Mouse (Mus musculus) CD4-positive, CD25-positive, alpha-beta regulatory T cell (primary cell): Measurements from ENCODE around the gene Tcp10c. TPM values are rescaled to one million over a fixed set of nuclear protein-coding genes. Genes with fewer than 3 reads are reported as not detected.

Experiments used
- polyA plus RNA-seq: library from polyadenylated mRNA; unstranded; fragments of 100-300 nt; shearing (Covaris generic); gene quantifications from one replicate; pipeline ENCODE4 v1.2.1, GENCODE M21; 2017

Gene Tcp10c
- polyA plus RNA-seq: 0.11 TPM

GRCm38 (mm10) chr17:13354521-13354920, at the start of gene Tcp10c:
Gene Tcp10c (plus strand): TSS chr17:13354572.

Other genes with a start within 250 kb of the Tcp10c start
- not detected for gene Unc93a, start 222.8 kb upstream of the Tcp10c start, polyA plus RNA-seq
- gene Smok2a, start 133.4 kb upstream of the Tcp10c start, polyA plus RNA-seq: not detected
- gene Smok2b, start 124.3 kb upstream of the Tcp10c start, polyA plus RNA-seq: 0.24 TPM